Mouse (Mus musculus) forebrain, embryonic 15.5 days (tissue): Measurements from ENCODE around the gene Lrtm2. TPM values are rescaled to one million over a fixed set of nuclear protein-coding genes. Genes with fewer than 3 reads are reported as not detected.
A peak's percentile ranks its signal among the peaks of the same experiment; 100 is the strongest.

ENCODE experiments used
- ATAC-seq: fragments of 200-750 bp; cut with Nextera tagmentation; replicated peaks from 2 replicates; pipeline ENCODE4 v1.8.0; 2017; ENCODE audit warnings: mild to moderate bottlenecking, moderate TSS enrichment, moderate library complexity
- H3K27ac ChIP-seq: fragments of 300-500 bp; sonication (generic); replicated peaks from 2 replicates; pipeline ENCODE4 v1.5.1; 2015; ENCODE audit warnings: mild to moderate bottlenecking, inconsistent platforms
- H3K27me3 ChIP-seq: fragments of 300-500 bp; sonication (generic); 2 replicates; pipeline ENCODE4 v1.6.1; 2015; ENCODE audit warnings: inconsistent platforms
- H3K36me3 ChIP-seq: fragments of 300-500 bp; sonication (generic); 2 replicates; pipeline ENCODE4 v1.6.1; 2015; ENCODE audit warnings: mild to moderate bottlenecking, inconsistent platforms
- H3K4me1 ChIP-seq: fragments of 300-500 bp; sonication (generic); 2 replicates; pipeline ENCODE4 v1.6.1; 2015; ENCODE audit warnings: inconsistent platforms
- H3K4me2 ChIP-seq: fragments of 300-500 bp; sonication (generic); replicated peaks from 2 replicates; pipeline ENCODE4 v1.6.1; 2015; ENCODE audit warnings: mild to moderate bottlenecking, inconsistent platforms
- H3K4me3 ChIP-seq: fragments of 300-500 bp; sonication (generic); 2 replicates; pipeline ENCODE4 v1.5.1; 2015; ENCODE audit warnings: mild to moderate bottlenecking, inconsistent platforms
- H3K9ac ChIP-seq: fragments of 300-500 bp; sonication (generic); replicated peaks from 2 replicates; pipeline ENCODE4 v1.6.1; 2015; ENCODE audit warnings: mild to moderate bottlenecking, inconsistent platforms
- H3K9me3 ChIP-seq: fragments of 300-500 bp; sonication (generic); 2 replicates; pipeline ENCODE4 v1.6.1; 2016; ENCODE audit warnings: inconsistent platforms
- WGBS: fragments of 180-500 bp; shearing (Covaris S2); methylation state at CpG from one replicate; pipeline ENCODE4 v1.1.7; 2015; ENCODE audit warnings: mixed read lengths; 5-methylcytosine and 5-hydroxymethylcytosine counted together
- polyA plus RNA-seq: library from polyadenylated mRNA; unstranded; fragments of >200 nt; fragmentation: Nextera tagmentation; extraction: Ambion mirVana; gene quantifications from 2 replicates; pipeline ENCODE4 v1.2.1, GENCODE M21; 2015

Lrtm2 gene
- polyA plus RNA-seq, 1 experiment from 2014 or later = 3.7 TPM

- H3K4me1 ChIP-seq = peaks cover 30% of the 10 kb centered on the region
- no peaks in the 10 kb centered on the region for H3K36me3 ChIP-seq
- H3K4me2 ChIP-seq = no peak overlapping the region
- no peak overlapping the region for H3K4me3 ChIP-seq
- peaks cover 14% of the 10 kb centered on the region; the same call in 1 of the 2 replicates for H3K27me3 ChIP-seq
- H3K27ac ChIP-seq = no peak overlapping the region
- H3K9me3 ChIP-seq = no peaks in the 10 kb centered on the region
- 34% methylated on average over 3 of the region's 3 CpGs for WGBS
- no peak overlapping the region for H3K9ac ChIP-seq
- ATAC-seq = no peak
Measured at GRCm38 (mm10) chr6:119333202-119333601, 2.6 kb upstream of the Lrtm2 start.

- no peak overlapping the region for H3K4me3 ChIP-seq
- peaks cover 14% of the 10 kb centered on the region; the same call in 1 of the 2 replicates for H3K27me3 ChIP-seq
- H3K27ac ChIP-seq = no peak overlapping the region
- H3K9ac ChIP-seq = no peak overlapping the region
- ATAC-seq = no peak
- no peak overlapping the region for H3K4me2 ChIP-seq
- no peaks in the 10 kb centered on the region for H3K9me3 ChIP-seq
- no peaks in the 10 kb centered on the region for H3K36me3 ChIP-seq
- 11% methylated on average over 1 of the region's 1 CpGs for WGBS
- H3K4me1 ChIP-seq = peaks cover 36% of the 10 kb centered on the region
Measured at GRCm38 (mm10) chr6:119332111-119332510, 1.5 kb upstream of the Lrtm2 start.

GRCm38 (mm10) chr6:119329936-119330335 is 630 bp downstream of the Lrtm2 start:
- H3K9me3 ChIP-seq = no peaks in the 10 kb centered on the region
- H3K27me3 ChIP-seq = peaks cover 14% of the 10 kb centered on the region; the same call in 1 of the 2 replicates
- ATAC-seq = peak; percentile 23
- 16% methylated on average over 6 of the region's 6 CpGs for whole genome bisulfite sequencing
- H3K27ac ChIP-seq = peak overlapping the region; percentile 46
- peak overlapping the region; percentile 50 for H3K4me3 ChIP-seq
- H3K4me2 ChIP-seq = peak overlapping the region; percentile 73
- peaks cover 36% of the 10 kb centered on the region for H3K4me1 ChIP-seq
- no peaks in the 10 kb centered on the region for H3K36me3 ChIP-seq
- peak overlapping the region; percentile 49 for H3K9ac ChIP-seq

DNA sequence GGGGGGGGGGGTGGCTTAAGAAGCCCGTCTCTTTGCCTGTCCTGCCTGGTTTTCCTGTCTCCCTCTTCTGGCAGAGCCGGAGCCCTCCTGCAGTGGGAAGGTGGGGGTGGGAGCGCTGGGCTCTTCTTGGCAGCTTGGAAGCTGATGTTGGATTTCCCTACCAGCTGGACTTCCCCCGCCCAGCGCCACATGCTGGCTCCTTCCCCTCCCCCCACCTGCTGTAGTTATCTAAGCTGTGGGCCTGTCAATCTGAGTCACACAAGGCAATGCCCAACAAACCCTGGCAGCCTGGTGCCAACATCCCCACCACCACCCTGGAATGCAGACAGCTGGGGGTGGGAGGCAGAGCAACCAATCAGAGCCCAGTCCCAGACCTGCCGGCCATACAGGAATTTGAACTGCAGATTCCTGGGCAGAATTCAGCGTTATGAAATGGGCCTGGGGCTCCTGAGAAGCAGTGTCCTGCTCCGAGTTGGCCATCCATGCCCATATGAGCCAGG is 1.3 kb downstream of the Lrtm2 start:
- peak; percentile 87 for ATAC-seq
- 1% methylated on average over 8 of the region's 8 CpGs for WGBS

GRCm38 (mm10) chr6:119328521-119329115 is 1.9 kb downstream of the Lrtm2 start:
- Histone ChIP-seq H3K4me1 (peaks cover 36% of the 10 kb centered on the region), H3K36me3 (no peaks in the 10 kb centered on the region), H3K4me2 (peak overlapping the region; percentile 73), H3K27ac (peak overlapping the region; percentile 37), H3K9me3 (no peaks in the 10 kb centered on the region), H3K9ac (0 out of 2 replicates have a peak overlapping the region, but pooled peaks have one; percentile 49), H3K27me3 (peaks cover 14% of the 10 kb centered on the region; the same call in 1 of the 2 replicates), H3K4me3 (peak overlapping the region; percentile 50)
- 15% methylated on average over 10 of the region's 11 CpGs for WGBS
- peak; percentile 5 for ATAC-seq

More for the DNA sequence above, 1.3 kb downstream of the Lrtm2 start:
- Histone ChIP-seq H3K4me2 (peak overlapping the region; percentile 73), H3K9me3 (no peaks in the 10 kb centered on the region), H3K27ac (peak overlapping the region; percentile 46), H3K36me3 (no peaks in the 10 kb centered on the region), H3K27me3 (peaks cover 14% of the 10 kb centered on the region; the same call in 1 of the 2 replicates), H3K9ac (peak overlapping the region; percentile 49; the same call in 1 of the 2 replicates), H3K4me1 (peaks cover 36% of the 10 kb centered on the region), H3K4me3 (peak overlapping the region; percentile 50)

GRCm38 (mm10) chr6:119326541-119326940 is 4.0 kb downstream of the Lrtm2 start:
- Histone ChIP-seq H3K27ac (no peak overlapping the region), H3K36me3 (no peaks in the 10 kb centered on the region), H3K27me3 (peaks cover 10% of the 10 kb centered on the region; the same call in 1 of the 2 replicates), H3K4me1 (peaks cover 36% of the 10 kb centered on the region), H3K4me3 (no peak overlapping the region), H3K4me2 (no peak overlapping the region), H3K9me3 (no peaks in the 10 kb centered on the region), H3K9ac (no peak overlapping the region)
- ATAC-seq = no peak
- WGBS = 52% methylated on average over 7 of the region's 7 CpGs

DNA sequence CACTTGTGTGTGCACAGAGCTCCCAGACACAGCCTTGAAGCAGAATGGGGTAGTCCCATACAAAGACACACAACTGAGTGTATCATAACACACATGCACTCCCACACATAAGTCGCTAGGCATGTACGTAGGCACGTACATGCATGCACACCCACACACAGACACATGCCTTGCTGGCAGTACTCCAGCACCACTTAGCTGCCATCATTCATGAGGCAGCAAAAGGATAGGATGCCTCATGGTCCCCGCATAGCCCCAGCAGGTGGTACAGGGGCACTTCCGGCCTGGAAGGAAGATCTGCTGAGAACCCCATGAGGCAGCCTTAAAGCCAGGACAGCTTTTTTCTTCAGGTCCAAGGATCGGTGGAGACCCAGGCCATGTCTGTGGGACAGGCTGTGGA is 4.6 kb downstream of the Lrtm2 start:
- Histone ChIP-seq H3K4me3 (no peak overlapping the region), H3K27me3 (0 out of 2 replicates have a peak, but pooled peaks cover 4% of the 10 kb centered on the region), H3K36me3 (no peaks in the 10 kb centered on the region), H3K9ac (no peak overlapping the region), H3K4me2 (no peak overlapping the region), H3K27ac (no peak overlapping the region), H3K4me1 (peaks cover 33% of the 10 kb centered on the region), H3K9me3 (no peaks in the 10 kb centered on the region)
- 73% methylated on average over 6 of the region's 6 CpGs for WGBS
- ATAC-seq = no peak

DNA sequence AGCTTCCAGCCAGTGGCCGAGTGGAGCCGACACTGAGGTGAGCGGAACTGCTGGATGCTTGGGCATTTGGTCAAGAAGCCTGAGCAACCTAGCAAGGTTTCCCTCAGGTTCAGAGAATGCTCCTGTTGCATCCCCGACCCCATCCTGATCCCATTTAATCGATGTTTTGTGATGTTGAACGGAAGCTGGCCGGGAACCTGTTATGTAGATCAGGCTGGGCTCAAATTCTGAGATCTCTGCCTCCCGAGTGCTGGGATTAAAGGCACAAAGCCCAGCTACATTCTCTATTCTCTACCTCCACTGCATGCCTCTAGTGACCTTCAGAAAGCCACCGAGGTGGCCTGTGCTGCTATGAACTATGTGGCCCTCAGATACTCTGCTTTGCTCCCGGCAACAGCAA is 5.8 kb downstream of the Lrtm2 start:
- WGBS = 49% methylated on average over 10 of the region's 10 CpGs

GRCm38 (mm10) chr6:119321752-119322151 is 8.8 kb downstream of the Lrtm2 start:
- 79% methylated on average over 7 of the region's 7 CpGs for WGBS
- no peaks in the 10 kb centered on the region for H3K36me3 ChIP-seq
- H3K9ac ChIP-seq = no peak overlapping the region
- no peak overlapping the region for H3K4me2 ChIP-seq
- H3K27ac ChIP-seq = no peak overlapping the region
- H3K9me3 ChIP-seq = no peaks in the 10 kb centered on the region
- H3K27me3 ChIP-seq = no peaks in the 10 kb centered on the region
- no peak overlapping the region for H3K4me3 ChIP-seq
- ATAC-seq = no peak
- H3K4me1 ChIP-seq = peaks cover 5% of the 10 kb centered on the region; the same call in 1 of the 2 replicates

More for the DNA sequence above, 5.8 kb downstream of the Lrtm2 start:
- ATAC-seq = no peak
- H3K27me3 ChIP-seq = no peaks in the 10 kb centered on the region
- H3K9me3 ChIP-seq = no peaks in the 10 kb centered on the region
- H3K36me3 ChIP-seq = no peaks in the 10 kb centered on the region
- no peak overlapping the region for H3K4me3 ChIP-seq
- H3K4me1 ChIP-seq = peaks cover 21% of the 10 kb centered on the region
- no peak overlapping the region for H3K4me2 ChIP-seq
- H3K27ac ChIP-seq = no peak overlapping the region
- H3K9ac ChIP-seq = no peak overlapping the region

GRCm38 (mm10) chr6:119320481-119320880 is 10.1 kb downstream of the Lrtm2 start:
- Histone ChIP-seq H3K36me3 (no peaks in the 10 kb centered on the region), H3K9ac (no peak overlapping the region), H3K27ac (no peak overlapping the region), H3K27me3 (no peaks in the 10 kb centered on the region), H3K4me3 (no peak overlapping the region), H3K9me3 (no peaks in the 10 kb centered on the region), H3K4me2 (no peak overlapping the region), H3K4me1 (peaks cover 5% of the 10 kb centered on the region; the same call in 1 of the 2 replicates)
- WGBS = 55% methylated on average over 16 of the region's 16 CpGs
- no peak for ATAC-seq

GRCm38 (mm10) chr6:119319358-119319757 is 11.2 kb downstream of the Lrtm2 start:
- no peak overlapping the region for H3K4me2 ChIP-seq
- H3K9me3 ChIP-seq = no peaks in the 10 kb centered on the region
- ATAC-seq = no peak
- H3K4me3 ChIP-seq = no peak overlapping the region
- no peaks in the 10 kb centered on the region for H3K27me3 ChIP-seq
- no peaks in the 10 kb centered on the region for H3K36me3 ChIP-seq
- H3K27ac ChIP-seq = peak overlapping the region; percentile 29; the same call in 1 of the 2 replicates
- H3K9ac ChIP-seq = no peak overlapping the region
- WGBS = 76% methylated on average over 2 of the region's 2 CpGs
- peaks cover 5% of the 10 kb centered on the region; the same call in 1 of the 2 replicates for H3K4me1 ChIP-seq

DNA sequence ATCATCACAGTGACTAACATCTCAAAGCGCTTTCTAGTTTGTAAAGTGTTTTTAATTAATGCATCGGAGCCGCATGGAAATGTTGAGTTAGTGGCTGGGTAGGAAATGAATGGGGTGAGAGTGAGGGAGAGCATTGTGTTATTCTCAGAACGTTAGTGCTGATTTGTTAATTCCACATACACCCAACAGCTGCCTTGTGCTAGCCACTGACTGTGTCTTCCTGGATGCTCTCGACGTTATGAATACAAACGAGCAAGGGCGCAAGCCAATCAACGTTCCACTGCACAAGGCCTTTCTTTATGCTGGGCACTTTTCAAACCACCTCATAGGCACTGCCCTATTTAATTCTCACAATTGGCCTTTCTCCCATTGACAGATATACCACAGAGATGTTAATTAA is 11.8 kb downstream of the Lrtm2 start:
- Histone ChIP-seq H3K4me2 (no peak overlapping the region), H3K27ac (peak overlapping the region; percentile 29; the same call in 1 of the 2 replicates), H3K36me3 (no peaks in the 10 kb centered on the region), H3K9me3 (no peaks in the 10 kb centered on the region), H3K9ac (no peak overlapping the region), H3K4me3 (no peak overlapping the region), H3K27me3 (no peaks in the 10 kb centered on the region), H3K4me1 (peaks cover 9% of the 10 kb centered on the region)
- WGBS = 3% methylated on average over 9 of the region's 9 CpGs
- peak; percentile 72 for ATAC-seq
